Mouse (Mus musculus) small intestine, adult 2 months (tissue): ENCODE data around the gene Slc30a7.

Experiments used
- CTCF ChIP-seq: fragments of 200-500 bp; IDR thresholded peaks from 2 replicates; pipeline ENCODE4 v1.5.1; 2012; ENCODE audit warnings: low read depth, mild to moderate bottlenecking, control low read depth, inconsistent platforms, low read length, moderate library complexity, mixed read lengths; ENCODE audit not compliant: insufficient replicate concordance, insufficient read length; ENCODE audit errors: extremely low read depth
- POLR2A ChIP-seq: fragments of 200-500 bp; IDR thresholded peaks from 2 replicates; pipeline ENCODE4 v1.6.1; 2012; ENCODE audit warnings: low read depth, mild to moderate bottlenecking, control low read depth, inconsistent platforms, low read length, moderate library complexity

DNA sequence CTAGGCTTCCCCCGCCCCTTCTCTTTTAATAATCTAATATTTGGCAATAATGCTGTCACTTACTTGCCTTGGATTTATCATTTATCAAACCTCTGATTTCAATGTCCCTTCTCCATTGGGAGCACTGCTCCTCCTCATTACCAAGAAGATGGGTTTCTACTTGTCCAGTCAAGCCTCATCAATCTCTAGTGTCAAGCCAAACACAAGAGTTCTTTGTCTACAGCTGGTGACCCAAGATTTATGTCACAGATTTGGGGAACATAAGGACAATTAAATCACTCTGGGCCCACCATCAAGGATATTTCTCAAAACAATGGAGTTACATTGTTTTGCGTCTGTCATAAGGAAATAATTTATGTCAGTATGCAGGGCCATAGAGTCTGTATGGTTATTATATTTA, 114.0 kb downstream of the Slc30a7 start:
- TF ChIP-seq CTCF (no peak), POLR2A (no peak)
